Mouse (Mus musculus) neural tube, embryonic 10.5 days (tissue): ENCODE data around the gene Leo1.
"Not testable (repeated sequence)": the region's sequence is repeated elsewhere in the genome, so short reads cannot be mapped to it uniquely, and the experiment has no call there.

Experiments used
- DNase-seq: peaks from one replicate; pipeline ENCODE4 v3.0.0-alpha.2; 2017; ENCODE audit warnings: low spot score; ENCODE audit errors: extremely low spot score

Gene Leo1

DNA sequence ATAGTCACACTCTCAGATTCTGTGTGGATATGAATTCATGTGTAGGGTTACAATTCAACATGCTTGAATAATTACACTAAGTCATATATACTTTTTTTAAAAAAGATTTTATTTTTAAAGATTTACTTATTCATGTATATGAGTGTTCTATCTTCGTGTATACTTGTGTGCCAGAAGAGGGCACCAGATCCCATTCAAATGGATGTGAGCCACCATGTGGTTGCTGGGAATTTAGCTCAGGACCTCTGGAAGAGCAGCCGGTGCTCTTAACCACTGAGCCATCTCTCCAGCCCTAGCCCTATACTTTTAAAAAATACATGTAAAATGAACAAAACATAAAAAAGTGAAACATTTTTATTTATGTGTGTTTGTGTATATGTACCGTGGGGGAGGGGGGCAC is 26.3 kb downstream of the Leo1 start:
- no peak for DNase-seq

DNA sequence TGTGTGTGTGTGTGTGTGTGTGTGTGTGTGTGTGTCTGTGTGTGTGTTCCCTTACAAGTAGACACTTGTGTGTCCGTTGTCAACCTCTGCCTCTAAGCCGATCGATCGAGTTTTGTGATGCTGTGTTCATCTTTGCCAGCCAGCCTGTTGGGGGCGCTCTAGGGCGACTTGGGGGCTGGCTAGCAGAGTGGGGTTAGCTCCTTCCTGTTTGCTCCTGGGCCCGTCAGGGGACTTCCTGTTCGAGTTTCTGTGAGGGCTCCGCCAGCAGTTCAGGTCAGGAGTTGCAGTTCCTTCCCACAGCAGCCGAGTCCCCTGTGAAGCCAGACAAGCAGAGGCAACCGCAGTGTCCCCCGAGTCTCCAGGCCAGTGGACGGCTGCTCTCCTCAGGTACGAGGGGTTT is 27.0 kb downstream of the Leo1 start:
- no peak for DNase-seq

DNA sequence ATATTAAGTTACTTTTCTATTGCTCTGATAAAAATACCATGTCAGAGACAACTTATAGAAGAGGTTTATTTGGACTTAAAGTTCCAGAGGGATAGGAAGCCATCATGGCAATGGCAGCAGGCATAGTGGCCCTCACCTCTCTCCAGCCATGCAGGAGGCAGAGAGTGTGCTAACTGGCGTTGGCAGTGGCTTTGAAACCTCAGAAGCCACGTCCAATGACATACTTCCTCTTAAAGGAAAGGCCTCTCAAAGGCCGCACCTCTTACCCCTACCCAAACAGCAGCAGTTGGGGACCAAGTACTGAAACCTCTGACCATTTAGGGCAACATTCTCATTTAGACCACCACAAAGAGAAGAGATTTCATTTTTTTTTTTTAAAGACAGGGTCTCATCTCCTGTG is 35.9 kb downstream of the Leo1 start:
- no peak for DNase-seq

DNA sequence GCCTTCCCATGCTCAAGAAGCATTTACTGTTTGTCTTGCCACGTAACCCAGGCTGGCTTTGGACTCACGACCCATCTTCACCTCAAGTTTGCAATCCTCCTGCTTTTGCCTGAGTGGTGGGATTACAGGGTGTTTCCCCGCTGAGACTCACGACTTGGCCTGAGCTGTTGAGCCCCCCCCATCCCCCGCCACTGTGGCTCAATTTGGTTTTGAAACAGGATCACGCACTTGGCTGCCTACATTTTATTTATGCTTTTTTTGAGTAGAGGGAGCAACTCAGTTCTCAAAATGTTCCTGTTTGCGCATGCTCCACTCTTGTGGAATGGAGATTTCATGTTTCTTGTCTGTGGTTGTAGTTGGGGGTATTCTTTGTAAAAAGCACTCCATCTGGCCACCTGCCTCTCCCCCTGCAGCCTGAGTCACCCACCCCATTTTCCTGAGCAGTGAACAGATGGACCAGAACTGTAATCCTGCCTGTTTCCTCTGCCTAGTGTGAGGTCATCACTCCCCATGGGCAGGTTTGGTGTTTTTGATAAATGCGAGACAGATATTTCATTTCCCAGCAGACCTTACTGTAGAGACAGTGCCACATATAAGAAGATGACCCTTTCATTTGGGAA is 37.9 kb downstream of the Leo1 start:
- DNase-seq, result no peak

DNA sequence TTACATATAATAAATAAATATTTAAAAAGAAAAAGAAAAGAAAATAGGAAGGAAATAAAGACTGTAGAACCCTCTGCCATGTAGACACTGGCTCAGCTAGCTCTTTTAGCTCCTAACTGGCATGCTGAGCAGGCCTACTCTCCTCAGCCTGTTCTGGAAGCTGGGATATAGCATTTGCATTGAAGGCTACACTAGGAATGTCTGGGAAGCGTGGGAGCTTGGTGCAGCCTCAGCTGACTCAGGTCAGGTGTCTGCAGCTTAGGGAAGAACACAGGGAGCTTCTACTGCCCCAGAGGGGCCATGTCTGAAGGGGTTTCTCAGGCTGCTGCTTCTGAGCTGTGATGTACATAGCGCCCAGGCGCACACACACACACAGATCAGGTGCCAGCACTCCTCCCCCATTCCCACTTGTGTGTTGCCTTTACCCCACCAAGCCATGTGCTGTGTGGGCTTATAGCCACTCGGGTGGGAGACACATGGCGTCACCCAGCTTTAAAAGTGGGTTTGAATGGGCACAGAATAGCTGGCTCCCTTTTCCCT is 39.3 kb downstream of the Leo1 start:
- DNase-seq, result no peak

DNA sequence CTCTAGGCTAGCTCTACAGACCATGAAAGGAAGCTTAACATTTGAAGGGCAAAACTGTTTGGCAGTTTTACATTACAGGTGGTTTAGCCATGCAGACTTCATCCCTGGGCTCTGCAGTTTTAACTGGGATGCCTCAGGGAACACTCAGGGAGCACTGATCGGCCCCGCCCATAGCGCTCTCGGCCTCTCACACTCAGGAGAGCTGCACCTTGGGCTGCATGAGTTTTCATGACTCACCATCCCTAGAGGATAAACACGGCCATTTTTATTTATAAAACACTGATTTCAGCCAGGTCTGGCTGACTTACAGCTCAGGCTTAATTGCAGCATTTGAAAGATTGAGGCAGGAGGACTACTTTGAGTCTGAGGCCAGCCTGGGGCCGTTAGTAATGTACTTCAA is 43.9 kb downstream of the Leo1 start:
- no peak for DNase-seq

DNA sequence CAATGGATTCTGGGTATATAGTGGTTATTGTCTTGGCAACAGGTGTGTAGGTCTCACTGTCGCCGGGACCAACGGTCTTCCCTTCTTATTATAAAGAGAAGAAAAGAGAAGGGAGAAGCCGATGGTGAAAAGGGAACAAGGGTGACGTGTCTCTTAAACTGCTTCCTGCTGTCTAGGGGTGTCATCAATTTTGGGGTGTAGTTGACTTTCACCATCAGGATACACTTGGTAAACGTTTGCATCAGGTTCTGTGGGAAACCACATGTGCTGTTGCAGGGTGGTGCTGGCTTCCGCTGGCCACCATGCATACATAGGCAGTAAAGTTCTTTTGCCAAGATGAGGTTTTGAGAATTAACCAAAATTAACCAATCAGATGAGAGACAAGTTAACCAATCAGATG is 46.9 kb downstream of the Leo1 start:
- not testable (repeated sequence) for DNase-seq

DNA sequence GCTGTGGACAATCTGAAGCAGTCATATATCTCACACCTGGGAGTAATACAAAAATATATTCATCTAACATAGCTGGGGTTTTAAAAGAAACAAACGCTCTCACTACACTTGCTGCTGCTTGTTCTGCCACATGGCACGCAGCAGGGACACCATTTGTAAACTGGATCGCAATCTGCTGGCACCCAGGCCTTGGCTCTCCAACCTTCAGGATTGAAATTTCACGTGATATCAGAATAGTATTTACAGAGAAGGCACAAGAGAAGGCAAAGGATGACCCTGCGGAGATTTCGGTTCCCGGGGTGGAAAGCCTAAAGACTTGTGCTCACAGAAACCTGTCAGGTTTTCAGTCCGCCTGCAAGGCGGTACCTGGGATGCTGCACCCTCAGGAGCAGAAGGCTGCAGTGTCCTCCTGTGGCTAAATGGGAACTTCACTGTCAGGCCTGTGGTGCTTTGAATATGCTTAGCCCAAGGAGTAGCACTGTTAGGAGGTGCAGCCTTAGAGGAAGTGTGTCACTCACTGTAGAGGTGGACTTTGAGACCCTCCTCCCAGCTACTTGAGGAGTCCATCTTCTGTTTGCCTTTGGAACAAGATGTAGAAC is 53.2 kb downstream of the Leo1 start:
- DNase-seq, result no peak

DNA sequence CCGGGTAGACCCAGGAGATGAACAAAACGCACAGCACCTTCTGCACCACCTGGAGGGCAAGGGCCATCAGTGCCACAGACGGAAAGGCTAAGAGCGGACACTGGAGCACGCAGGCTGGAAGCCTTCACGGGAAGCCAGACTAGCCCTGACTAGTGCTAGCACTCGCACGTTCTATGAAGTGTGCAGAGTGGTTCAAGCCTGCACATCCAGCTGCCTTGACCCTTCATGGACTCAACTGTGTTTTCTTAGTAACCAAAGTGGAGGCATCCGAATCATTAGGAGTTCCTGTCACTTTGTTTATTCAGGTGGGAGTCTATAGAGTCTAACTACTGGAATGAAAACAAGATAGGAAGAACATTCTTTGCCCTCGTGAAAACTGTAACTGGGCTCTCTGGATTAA is 54.6 kb downstream of the Leo1 start:
- peak; percentile 40 for DNase-seq

DNA sequence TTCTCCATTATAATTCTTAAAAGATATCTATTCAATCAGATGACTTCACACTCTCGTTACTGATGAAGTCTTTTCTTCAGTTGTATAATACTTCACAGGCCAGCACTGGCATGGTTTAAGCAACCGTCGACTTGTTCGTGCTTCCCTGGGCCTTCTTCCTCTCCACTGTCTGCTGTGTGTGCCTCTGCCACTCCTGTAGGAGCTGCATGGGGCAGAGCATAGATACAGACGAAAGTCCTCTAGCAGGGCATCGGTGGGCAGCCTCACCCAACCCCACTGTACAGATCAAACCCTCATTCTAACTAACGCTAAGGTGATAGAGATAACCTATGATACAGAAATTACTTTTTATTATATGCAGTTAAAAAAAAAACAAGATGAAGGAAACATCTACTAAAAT is 57.2 kb downstream of the Leo1 start:
- DNase-seq, result no peak

DNA sequence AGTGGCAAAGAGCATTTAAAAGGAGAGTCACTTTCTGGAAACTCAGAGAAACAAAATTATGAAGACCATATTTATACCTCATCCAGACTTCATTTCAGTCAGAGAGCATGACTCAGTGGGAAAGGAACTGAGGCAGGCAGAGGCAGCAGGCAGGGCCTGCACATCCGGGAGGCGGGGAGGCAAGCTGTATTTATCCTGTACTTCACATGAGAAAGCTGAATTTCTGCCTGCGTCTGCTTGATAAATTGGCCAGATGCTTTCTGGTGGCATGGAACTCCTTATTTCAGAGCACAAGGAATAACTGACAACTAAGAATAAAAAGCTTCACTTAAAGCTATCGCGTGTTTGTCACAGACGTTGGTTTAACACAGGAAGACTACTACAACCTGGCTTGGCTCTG is 63.0 kb downstream of the Leo1 start:
- no peak for DNase-seq

DNA sequence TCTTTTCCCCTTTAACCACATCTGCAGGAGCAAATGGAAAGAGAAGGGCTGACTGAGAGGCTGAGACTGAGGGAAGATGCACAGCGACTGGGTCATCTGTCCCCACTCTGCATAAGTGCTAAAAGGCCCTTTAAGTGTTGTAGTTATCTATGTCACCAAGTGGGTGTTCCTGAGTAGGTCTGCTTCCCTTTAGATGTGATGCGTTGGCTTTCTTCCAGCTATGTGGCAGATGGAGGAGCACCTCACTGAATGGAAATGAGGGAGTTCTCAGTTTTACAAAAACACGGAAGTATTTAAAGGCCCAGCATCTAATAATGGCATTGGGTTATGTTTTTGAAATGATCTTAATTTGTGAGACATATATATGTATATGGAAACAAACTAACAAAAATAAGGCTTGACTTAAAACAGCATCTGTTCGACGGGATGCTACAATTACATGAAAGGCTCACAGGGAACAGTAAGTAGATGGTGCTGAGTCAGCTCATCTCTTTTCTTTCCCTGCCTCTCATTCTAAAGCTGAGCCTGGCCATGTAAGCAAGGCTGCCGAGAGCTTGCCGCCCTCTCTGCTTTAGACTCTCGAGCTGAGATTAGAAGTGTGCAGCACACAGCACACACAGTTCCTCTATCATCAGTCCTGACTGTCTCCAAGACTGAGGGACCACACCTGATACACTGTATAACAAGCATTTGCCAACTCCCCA is 70.1 kb downstream of the Leo1 start:
- no peak for DNase-seq

DNA sequence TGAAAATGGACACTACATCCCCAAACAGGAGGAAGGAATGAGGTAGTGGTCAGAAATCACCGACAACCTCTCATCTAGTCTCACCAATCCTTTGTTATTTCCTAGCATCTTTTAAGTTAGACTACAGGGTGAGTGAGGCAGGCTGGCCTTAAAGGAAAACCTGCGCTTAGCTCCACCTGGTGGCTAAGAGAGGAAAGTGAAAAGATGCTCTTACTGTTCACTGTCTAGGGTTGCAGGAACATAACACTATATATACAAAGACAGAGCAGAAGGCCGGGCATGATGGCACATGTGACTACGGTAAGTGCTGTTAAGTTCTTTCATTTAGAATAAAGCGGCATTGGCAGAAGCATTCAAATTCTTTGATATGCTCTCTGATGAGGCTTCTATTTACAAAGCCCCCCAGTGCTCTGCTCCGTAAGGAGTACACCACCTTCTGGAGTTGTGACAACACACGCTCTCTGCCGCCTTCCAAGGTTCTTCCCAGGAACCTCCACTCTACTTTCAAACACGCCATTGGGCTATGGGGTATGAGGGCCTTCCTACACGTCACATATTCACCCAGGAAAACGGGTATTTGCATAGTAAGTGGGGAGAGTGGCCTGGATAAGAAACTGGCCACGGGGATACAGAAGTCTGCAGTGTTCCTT is 74.3 kb downstream of the Leo1 start:
- peak; percentile 40 for DNase-seq
